Mouse (Mus musculus): ENCODE results near the gene Tmod4.

Tmod4 gene

GRCm38 (mm10) chr3:95133680-95134101, 9.4 kb downstream of the Tmod4 start, which contains the start of the genes Scnm1 and Lysmd1:
Scnm1 (minus strand) TSS chr3:95134011.
Lysmd1 (plus strand) TSS chr3:95134088.
- no peak; the same call in 1 of the 2 replicates for TF ChIP-seq GATA4 (IDR thresholded peaks at IDR 0.05; ENCODE audit: insufficient replicate concordance, low read length)

- no peak for TF ChIP-seq GATA4 (IDR thresholded peaks at IDR 0.05; ENCODE audit: insufficient replicate concordance, low read length)
These were observed 10.7 kb downstream of the Tmod4 start for GRCm38 (mm10) chr3:95135023-95135422.

GRCm38 (mm10) chr3:95135433-95136052, 11.3 kb downstream of the Tmod4 start:
- TF ChIP-seq GATA4 (IDR thresholded peaks at IDR 0.05; ENCODE audit: insufficient replicate concordance, low read length) = no peak

GRCm38 (mm10) chr3:95136336-95136735, 12.1 kb downstream of the Tmod4 start:
- no peak for TF ChIP-seq GATA4 (IDR thresholded peaks at IDR 0.05; ENCODE audit: insufficient replicate concordance, low read length)

- no peak for TF ChIP-seq GATA4 (IDR thresholded peaks at IDR 0.05; ENCODE audit: insufficient replicate concordance, low read length)
These were observed 15.5 kb downstream of the Tmod4 start for GRCm38 (mm10) chr3:95139586-95140288.

- TF ChIP-seq GATA4 (IDR thresholded peaks at IDR 0.05; ENCODE audit: insufficient replicate concordance, low read length) = no peak
These were observed 16.0 kb downstream of the Tmod4 start for GRCm38 (mm10) chr3:95140289-95140595.

GRCm38 (mm10) chr3:95140795-95141194, 16.5 kb downstream of the Tmod4 start:
- no peak for TF ChIP-seq GATA4 (IDR thresholded peaks at IDR 0.05; ENCODE audit: insufficient replicate concordance, low read length)

- TF ChIP-seq GATA4 (IDR thresholded peaks at IDR 0.05; ENCODE audit: insufficient replicate concordance, low read length) = no peak
These were observed 17.2 kb downstream of the Tmod4 start for GRCm38 (mm10) chr3:95141474-95141873.

- TF ChIP-seq GATA4 (IDR thresholded peaks at IDR 0.05; ENCODE audit: insufficient replicate concordance, low read length) = no peak
These were observed 17.8 kb downstream of the Tmod4 start, which contains the start of gene Tnfaip8l2 for GRCm38 (mm10) chr3:95141952-95142616. Tnfaip8l2 (minus strand) TSS chr3:95142360.

- no peak for TF ChIP-seq GATA4 (IDR thresholded peaks at IDR 0.05; ENCODE audit: insufficient replicate concordance, low read length)
These were observed 18.3 kb downstream of the Tmod4 start for GRCm38 (mm10) chr3:95142617-95143011.

- no peak for TF ChIP-seq GATA4 (IDR thresholded peaks at IDR 0.05; ENCODE audit: insufficient replicate concordance, low read length)
These were observed 23.6 kb downstream of the Tmod4 start for GRCm38 (mm10) chr3:95147924-95148323.

- no peak for TF ChIP-seq GATA4 (IDR thresholded peaks at IDR 0.05; ENCODE audit: insufficient replicate concordance, low read length)
These were observed 29.6 kb downstream of the Tmod4 start for GRCm38 (mm10) chr3:95153874-95154273.

- TF ChIP-seq GATA4 (IDR thresholded peaks at IDR 0.05; ENCODE audit: insufficient replicate concordance, low read length) = no peak
These were observed 35.3 kb downstream of the Tmod4 start for GRCm38 (mm10) chr3:95159511-95159986.

- TF ChIP-seq GATA4 (IDR thresholded peaks at IDR 0.05; ENCODE audit: insufficient replicate concordance, low read length) = no peak
These were observed 36.0 kb downstream of the Tmod4 start, which contains the start of gene Sema6c for GRCm38 (mm10) chr3:95159987-95160963. Sema6c (plus strand) TSS chr3:95160457.

All from liver, adult (tissue).